Mouse (Mus musculus): ENCODE data around the gene Olfr1156. TPM values are rescaled to one million over a fixed set of nuclear protein-coding genes. Genes with fewer than 3 reads are reported as not detected.

The Olfr1156 gene
- under 1 TPM in 1 of 2 experiments, not detected in 1; 0.13 TPM for polyA plus RNA-seq (2017; shearing (Covaris generic))

DNA sequence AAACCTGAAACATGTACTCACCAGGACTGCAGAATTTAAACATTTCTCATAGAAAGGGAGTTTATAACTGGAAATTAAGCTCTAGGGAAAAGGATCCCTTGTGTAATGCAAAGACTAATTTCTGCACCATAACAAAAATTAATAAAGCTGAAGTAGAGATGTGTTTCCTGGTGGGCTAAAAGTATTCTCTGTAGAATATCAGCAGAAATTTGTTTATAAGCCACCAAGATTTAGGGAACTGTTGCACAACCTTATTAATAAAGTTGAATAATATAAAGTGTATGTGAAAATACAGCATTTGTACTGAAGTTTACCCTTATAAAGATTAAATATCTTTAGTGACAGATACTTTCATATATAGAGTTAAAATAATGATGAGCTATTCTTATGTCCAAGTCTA lies at the start of gene Olfr1156:
Gene Olfr1156 (minus strand): TSS at position 101 of the 400 bp plus-strand sequence.
- no peak for ATAC-seq

DNA sequence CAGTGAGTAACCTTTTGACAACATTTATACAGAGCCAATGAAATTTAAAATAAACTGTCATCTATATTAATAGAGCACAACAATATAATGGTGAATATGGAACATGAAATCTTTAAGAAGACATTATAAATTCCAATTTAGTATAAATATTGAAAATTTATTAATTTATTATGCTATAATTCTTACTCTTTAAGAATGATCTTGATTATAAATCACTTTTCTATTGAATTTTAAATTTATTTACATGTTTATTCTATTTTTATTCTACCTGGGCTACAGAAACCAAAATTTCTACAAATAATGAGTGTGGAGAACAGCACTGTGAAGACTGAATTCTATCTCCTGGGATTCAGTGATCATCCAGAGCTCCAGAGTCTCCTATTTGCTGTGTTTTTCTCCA lies 36.9 kb upstream of the Olfr1156 start, which contains the start of gene Olfr1158:
Gene Olfr1158 (plus strand): TSS at position 301 of the 400 bp plus-strand sequence.
- no peak for ATAC-seq

- no peak for ATAC-seq
These were observed 21.7 kb upstream of the Olfr1156 start, which contains the start of gene Olfr74 for GRCm38 (mm10) chr2:87974563-87974962. TSS of gene Olfr74 (minus strand) at chr2:87974663.

GRCm38 (mm10) chr2:87968199-87968598 lies 15.3 kb upstream of the Olfr1156 start, which contains the start of gene Olfr1157:
TSS of gene Olfr1157 (minus strand) at chr2:87968299.
- no peak for ATAC-seq

DNA sequence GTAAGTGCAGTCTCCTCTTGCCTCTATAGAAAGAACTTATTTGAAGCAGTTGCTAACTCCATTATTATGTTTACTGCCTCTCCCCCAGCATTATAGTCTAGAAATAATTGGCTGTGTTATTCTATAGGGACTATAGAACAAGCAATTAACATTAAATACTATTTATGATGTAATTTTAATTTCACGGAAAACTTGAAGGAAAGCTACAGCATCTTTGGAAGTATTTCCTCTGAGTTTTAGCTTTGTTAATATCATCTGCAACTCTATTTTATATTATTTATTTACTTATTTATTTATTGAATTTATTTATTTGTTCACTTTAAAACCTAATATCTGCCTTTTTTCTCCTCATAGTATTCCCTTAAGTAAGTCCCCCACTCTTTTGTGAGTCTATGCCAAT lies 7.9 kb downstream of the Olfr1156 start, which contains the start of gene Olfr1155:
Gene Olfr1155 (minus strand): TSS at position 101 of the 400 bp plus-strand sequence.
- ATAC-seq = no peak

DNA sequence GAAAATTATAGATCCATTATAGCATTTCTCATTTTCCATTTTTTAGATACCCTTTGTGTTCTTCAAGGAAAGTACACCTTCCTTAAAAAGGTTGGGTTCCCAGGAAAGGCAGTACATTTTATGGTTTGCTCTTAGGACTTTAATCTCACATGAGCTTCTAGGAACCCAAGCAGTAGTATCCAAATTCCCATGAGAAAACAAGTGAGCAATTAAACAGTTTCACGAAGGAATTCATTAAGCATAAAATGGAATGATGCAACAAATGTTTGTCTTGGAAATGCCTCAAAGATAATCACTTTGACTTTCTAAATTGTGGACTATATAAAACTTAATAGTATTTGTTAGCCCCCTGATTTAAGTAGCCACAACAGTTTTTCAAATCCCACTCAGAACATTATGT lies 47.8 kb downstream of the Olfr1156 start, which contains the start of gene Olfr1154:
Gene Olfr1154 (minus strand): TSS at position 101 of the 400 bp plus-strand sequence.
- no peak for ATAC-seq

Other genes with a start within 250 kb of the Olfr1156 start
- gene Olfr1137, start 239.9 kb downstream of the Olfr1156 start, polyA plus RNA-seq (2017; shearing (Covaris generic)) = not detected
- not detected for gene Olfr1138, start 213.1 kb downstream of the Olfr1156 start, polyA plus RNA-seq (2017; shearing (Covaris generic))
- gene Olfr1140, start 209.3 kb downstream of the Olfr1156 start, polyA plus RNA-seq (2017; shearing (Covaris generic)) = not detected
- not detected for gene Olfr1141, start 199.1 kb downstream of the Olfr1156 start, polyA plus RNA-seq (2017; shearing (Covaris generic))
- gene Olfr152, start 173.6 kb downstream of the Olfr1156 start, polyA plus RNA-seq (2017; shearing (Covaris generic)) = not detected
- gene Olfr1143, start 152.5 kb downstream of the Olfr1156 start, polyA plus RNA-seq (2017; shearing (Covaris generic)) = not detected
- not detected for gene Olfr1145, start 143.3 kb downstream of the Olfr1156 start, polyA plus RNA-seq (2017; shearing (Covaris generic))
- not detected for gene Olfr1148, start 122.6 kb downstream of the Olfr1156 start, polyA plus RNA-seq (2017; shearing (Covaris generic))
- gene Olfr1150-ps1, start 109.1 kb downstream of the Olfr1156 start, polyA plus RNA-seq (2017; shearing (Covaris generic)) = not detected
- gene Olfr1151, start 97.2 kb downstream of the Olfr1156 start, polyA plus RNA-seq (2017; shearing (Covaris generic)) = not detected
- gene Olfr1152, start 86.6 kb downstream of the Olfr1156 start, polyA plus RNA-seq (2017; shearing (Covaris generic)) = under 1 TPM in 1 of 2 experiments, not detected in 1; 0.08 TPM
- gene Olfr1153, start 58.1 kb downstream of the Olfr1156 start, polyA plus RNA-seq (2017; shearing (Covaris generic)) = under 1 TPM in 1 of 2 experiments, not detected in 1; 0.34 TPM
- gene Olfr1154, start 47.9 kb downstream of the Olfr1156 start, polyA plus RNA-seq (2017; shearing (Covaris generic)) = not detected
- gene Olfr1155, start 8.0 kb downstream of the Olfr1156 start, polyA plus RNA-seq (2017; shearing (Covaris generic)) = not detected
- under 1 TPM in 1 of 2 experiments, not detected in 1; 0.11 TPM for gene Olfr1157, start 15.2 kb upstream of the Olfr1156 start, polyA plus RNA-seq (2017; shearing (Covaris generic))
- not detected for gene Olfr74, start 21.6 kb upstream of the Olfr1156 start, polyA plus RNA-seq (2017; shearing (Covaris generic))
- not detected for gene Olfr1158, start 37.0 kb upstream of the Olfr1156 start, polyA plus RNA-seq (2017; shearing (Covaris generic))
- under 1 TPM in 1 of 2 experiments, not detected in 1; 0.05 TPM for gene Olfr1160, start 55.2 kb upstream of the Olfr1156 start, polyA plus RNA-seq (2017; shearing (Covaris generic))
- not detected for gene Olfr1161, start 69.7 kb upstream of the Olfr1156 start, polyA plus RNA-seq (2017; shearing (Covaris generic))
- gene Olfr73, start 84.6 kb upstream of the Olfr1156 start, polyA plus RNA-seq (2017; shearing (Covaris generic)) = not detected
- under 1 TPM in 1 of 2 experiments, not detected in 1; 0.13 TPM for gene Olfr1162, start 98.0 kb upstream of the Olfr1156 start, polyA plus RNA-seq (2017; shearing (Covaris generic))
- under 1 TPM in 1 of 2 experiments, not detected in 1; 0.32 TPM for gene Olfr1163, start 118.7 kb upstream of the Olfr1156 start, polyA plus RNA-seq (2017; shearing (Covaris generic))
- gene Olfr1164, start 140.9 kb upstream of the Olfr1156 start, polyA plus RNA-seq (2017; shearing (Covaris generic)) = not detected
- gene Olfr1166, start 175.2 kb upstream of the Olfr1156 start, polyA plus RNA-seq (2017; shearing (Covaris generic)) = not detected
- gene Olfr1167, start 202.1 kb upstream of the Olfr1156 start, polyA plus RNA-seq (2017; shearing (Covaris generic)) = not detected
- gene Olfr1168, start 228.8 kb upstream of the Olfr1156 start, polyA plus RNA-seq (2017; shearing (Covaris generic)) = not detected